Mouse (Mus musculus) liver, adult 2 months (tissue): ENCODE data around the gene Mindy4b-ps. TPM values are rescaled to one million over a fixed set of nuclear protein-coding genes. Genes with fewer than 3 reads are reported as not detected.

Source experiments
- DNase-seq: peaks from one replicate; pipeline ENCODE4 v3.0.0-alpha.2; 2011; ENCODE audit warnings: low read depth, low spot score; ENCODE audit errors: extremely low read depth
- H3K27ac ChIP-seq: fragments of 200-500 bp; replicated peaks from 2 replicates; pipeline ENCODE4 v1.5.1; 2012; ENCODE audit warnings: low read depth, mild to moderate bottlenecking, control low read depth, inconsistent platforms, low read length; ENCODE audit not compliant: insufficient read depth
- H3K27me3 ChIP-seq: fragments of 200-500 bp; 2 replicates; pipeline ENCODE4 v1.6.1; 2012; ENCODE audit warnings: mild to moderate bottlenecking, moderate library complexity, low read length, inconsistent platforms; ENCODE audit not compliant: control insufficient read depth, insufficient read depth
- H3K36me3 ChIP-seq: fragments of 200-500 bp; 2 replicates; pipeline ENCODE4 v1.6.1; 2012; ENCODE audit warnings: low read length, inconsistent platforms; ENCODE audit not compliant: control insufficient read depth, insufficient read depth
- H3K4me1 ChIP-seq: fragments of 200-500 bp; 2 replicates; pipeline ENCODE4 v1.6.1; 2011; ENCODE audit warnings: low read length; ENCODE audit not compliant: control insufficient read depth, insufficient read depth
- H3K4me3 ChIP-seq: fragments of 200-500 bp; 2 replicates; pipeline ENCODE4 v1.5.1; 2011; ENCODE audit warnings: low read depth, mild to moderate bottlenecking, control low read depth, low read length, moderate library complexity; ENCODE audit not compliant: insufficient read depth
- H3K79me2 ChIP-seq: fragments of 200-500 bp; 2 replicates; pipeline ENCODE4 v1.6.1; 2012; ENCODE audit warnings: inconsistent platforms, mild to moderate bottlenecking, low read length, moderate library complexity; ENCODE audit not compliant: control insufficient read depth, insufficient read depth
- H3K9ac ChIP-seq: fragments of 200-500 bp; 2 replicates; pipeline ENCODE4 v1.6.1; 2012; ENCODE audit warnings: low read depth, mild to moderate bottlenecking, control low read depth, inconsistent platforms, low read length
- CTCF ChIP-seq: fragments of 200-500 bp; IDR thresholded peaks from 2 replicates; pipeline ENCODE4 v1.5.1; 2011; ENCODE audit warnings: low read depth, low read length, control low read depth
- POLR2A ChIP-seq: fragments of 200-500 bp; IDR thresholded peaks from 2 replicates; pipeline ENCODE4 v1.6.1; 2011; ENCODE audit warnings: low read length, control low read depth; ENCODE audit not compliant: insufficient read depth; ENCODE audit errors: extremely low read depth
- WGBS: fragments of 180-500 bp; shearing (Covaris S2); methylation state at CpG from one replicate; pipeline ENCODE4 v1.1.7; 2018; 5-methylcytosine and 5-hydroxymethylcytosine counted together
- polyA plus RNA-seq: library from polyadenylated mRNA; depleted of rRNA; stranded (reverse); fragments of >200 nt; gene quantifications from 2 replicates; pipeline ENCODE4 v1.2.3, GENCODE M21; 2012
- total RNA-seq: library from RNA; depleted of rRNA; stranded (reverse); fragments of >200 nt; gene quantifications from 2 replicates; pipeline ENCODE4 v1.2.3, GENCODE M21; 2014

Gene Mindy4b-ps
- total and polyA plus RNA-seq, 2 experiments = not detected

- no peak overlapping the region for H3K9ac ChIP-seq
- no peak for DNase-seq
- TF ChIP-seq POLR2A (no peak), CTCF (no peak)
- H3K36me3 ChIP-seq = no peaks in the 10 kb centered on the region
- peaks cover 2% of the 10 kb centered on the region; the same call in 1 of the 2 replicates for H3K4me1 ChIP-seq
- H3K27ac ChIP-seq = no peak overlapping the region
- H3K27me3 ChIP-seq = no peaks in the 10 kb centered on the region
- WGBS = 52% methylated on average over 8 of the region's 8 CpGs
- no peaks in the 10 kb centered on the region for H3K79me2 ChIP-seq
- H3K4me3 ChIP-seq = no peak overlapping the region
These were observed 38.4 kb downstream of the Mindy4b-ps start for GRCm38 (mm10) chr3:58783602-58784218.

- no peaks in the 10 kb centered on the region for H3K79me2 ChIP-seq
- WGBS = 83% methylated on average over 1 of the region's 1 CpGs
- no peak overlapping the region for H3K27ac ChIP-seq
- H3K27me3 ChIP-seq = no peaks in the 10 kb centered on the region
- no peak overlapping the region for H3K4me3 ChIP-seq
- TF ChIP-seq CTCF = no peak
- TF ChIP-seq POLR2A = no peak
- no peaks in the 10 kb centered on the region for H3K36me3 ChIP-seq
- no peaks in the 10 kb centered on the region for H3K4me1 ChIP-seq
- no peak overlapping the region for H3K9ac ChIP-seq
- no peak for DNase-seq
These were observed 65.7 kb downstream of the Mindy4b-ps start for GRCm38 (mm10) chr3:58756429-58756828.

DNA sequence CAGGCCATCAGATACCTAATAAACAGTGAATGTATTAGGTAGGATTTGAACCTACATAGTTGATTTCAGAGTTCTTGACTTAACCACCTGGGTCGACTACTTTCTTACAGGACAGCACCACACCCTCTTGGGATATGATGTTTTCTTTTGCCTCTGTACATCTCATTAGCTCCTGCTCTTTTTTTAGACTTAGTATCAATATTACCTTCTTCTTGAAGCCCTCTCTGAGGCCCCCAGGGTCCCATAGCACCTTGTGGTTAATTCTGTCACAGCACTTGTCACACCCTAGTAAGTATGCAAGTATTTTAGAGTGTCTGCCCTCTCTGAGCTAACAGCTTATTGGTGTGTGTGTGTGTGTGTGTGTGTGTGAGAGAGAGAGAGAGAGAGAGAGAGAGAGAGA, 66.3 kb downstream of the Mindy4b-ps start:
- Histone ChIP-seq H3K27me3 (no peaks in the 10 kb centered on the region), H3K79me2 (no peaks in the 10 kb centered on the region), H3K4me1 (no peaks in the 10 kb centered on the region), H3K27ac (no peak overlapping the region), H3K36me3 (no peaks in the 10 kb centered on the region), H3K9ac (no peak overlapping the region), H3K4me3 (no peak overlapping the region)
- WGBS = 94% methylated on average over 1 of the region's 1 CpGs
- TF ChIP-seq CTCF (no peak), POLR2A (no peak)
- DNase-seq = no peak

- no peaks in the 10 kb centered on the region for H3K79me2 ChIP-seq
- H3K4me3 ChIP-seq = no peak overlapping the region
- no peak for DNase-seq
- H3K9ac ChIP-seq = no peak overlapping the region
- no peak overlapping the region for H3K27ac ChIP-seq
- TF ChIP-seq POLR2A = no peak
- no peak for TF ChIP-seq CTCF
- no peaks in the 10 kb centered on the region for H3K4me1 ChIP-seq
- H3K27me3 ChIP-seq = no peaks in the 10 kb centered on the region
- no peaks in the 10 kb centered on the region for H3K36me3 ChIP-seq
- WGBS = 79% methylated on average over 3 of the region's 3 CpGs
These were observed 67.8 kb downstream of the Mindy4b-ps start for GRCm38 (mm10) chr3:58754361-58754760.

DNA sequence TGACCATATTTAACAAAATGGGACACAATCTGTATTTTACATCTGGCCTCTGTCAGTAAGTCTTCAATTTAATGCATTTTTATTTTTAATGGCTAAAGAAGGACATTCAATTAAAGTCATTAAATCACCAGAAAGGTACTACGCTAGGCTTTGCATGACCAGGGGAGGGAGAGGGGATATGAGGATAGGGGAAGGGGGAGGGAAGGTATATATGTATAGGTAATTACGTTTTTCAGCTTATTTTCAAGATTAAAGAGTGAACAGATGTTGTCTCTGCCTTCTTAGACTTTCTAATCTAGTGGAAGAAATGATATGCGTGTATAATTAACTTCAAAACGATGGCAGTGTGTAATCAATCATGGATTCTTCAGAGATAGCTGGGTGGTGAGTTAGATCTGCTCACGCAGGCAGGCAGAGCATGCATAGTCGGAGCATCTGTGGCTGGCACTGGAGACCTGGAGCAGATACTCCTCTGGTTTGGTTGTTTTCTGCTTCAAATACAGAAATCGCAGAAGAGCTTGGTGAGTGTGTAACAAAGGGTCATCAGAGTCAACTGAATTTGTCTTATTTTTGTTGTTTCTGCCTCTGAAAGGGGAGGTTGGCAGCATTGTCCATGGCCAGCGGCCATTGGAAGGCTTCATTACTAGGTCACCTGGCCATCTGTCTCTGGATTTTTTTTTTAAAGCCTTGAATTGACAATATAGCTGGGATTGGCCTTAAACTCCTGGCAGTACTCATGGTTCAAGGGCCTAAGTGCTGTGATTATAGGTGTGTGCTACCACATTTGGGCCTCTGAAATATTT, 70.1 kb downstream of the Mindy4b-ps start:
- 77% methylated on average over 8 of the region's 8 CpGs for WGBS
- TF ChIP-seq POLR2A (no peak), CTCF (no peak)

GRCm38 (mm10) chr3:58748724-58749123, 73.4 kb downstream of the Mindy4b-ps start:
- Histone ChIP-seq H3K36me3 (no peaks in the 10 kb centered on the region), H3K27me3 (no peaks in the 10 kb centered on the region), H3K4me3 (no peak overlapping the region), H3K79me2 (no peaks in the 10 kb centered on the region), H3K27ac (no peak overlapping the region), H3K9ac (no peak overlapping the region), H3K4me1 (no peaks in the 10 kb centered on the region)
- DNase-seq = no peak
- TF ChIP-seq POLR2A (no peak), CTCF (no peak)

More for the DNA sequence above, 70.1 kb downstream of the Mindy4b-ps start:
- Histone ChIP-seq H3K79me2 (no peaks in the 10 kb centered on the region), H3K4me1 (no peaks in the 10 kb centered on the region), H3K4me3 (no peak overlapping the region), H3K36me3 (no peaks in the 10 kb centered on the region), H3K27me3 (no peaks in the 10 kb centered on the region), H3K27ac (no peak overlapping the region), H3K9ac (no peak overlapping the region)
- no peak for DNase-seq
